Mouse (Mus musculus) adrenal gland, postnatal 14 days (tissue): ENCODE data around the gene Wapl. TPM values are rescaled to one million over a fixed set of nuclear protein-coding genes. Genes with fewer than 3 reads are reported as not detected.

Experiments
- DNase-seq: peaks from one replicate; pipeline ENCODE4 v3.0.0; 2021; ENCODE audit warnings: mixed read lengths
- total RNA-seq: library from RNA; stranded (reverse); gene quantifications from 2 replicates; pipeline ENCODE4 v1.2.3, GENCODE M21; 2021

The Wapl gene
- total RNA-seq, 1 experiment from 2014 or later: 79.8 TPM

- no peak for DNase-seq
Observed at GRCm38 (mm10) chr14:34773681-34774080, 100.0 kb downstream of the Wapl start.

- DNase-seq: no peak
Observed at GRCm38 (mm10) chr14:34774231-34774630, 100.5 kb downstream of the Wapl start.

- no peak for DNase-seq
Observed at GRCm38 (mm10) chr14:34776719-34777385, 103.1 kb downstream of the Wapl start.

GRCm38 (mm10) chr14:34777810-34778209 is 104.1 kb downstream of the Wapl start:
- DNase-seq: peak; percentile 56

GRCm38 (mm10) chr14:34778760-34779159 is 105.0 kb downstream of the Wapl start:
- DNase-seq: no peak

- no peak for DNase-seq
Observed at GRCm38 (mm10) chr14:34793406-34794037, 119.8 kb downstream of the Wapl start.

Other genes starting within 250 kb of the Wapl start
- 53.5 and 53.7 TPM in 2 replicates for gene Bmpr1a, start 170.6 kb upstream of the Wapl start, total RNA-seq
- gene 9230112D13Rik, start 151.1 kb upstream of the Wapl start, total RNA-seq: not detected in 2 replicates
- gene Ldb3, start 85.2 kb upstream of the Wapl start, total RNA-seq: 0.44 and 1.2 TPM in 2 replicates
- not detected in 2 replicates for gene Opn4, start 73.8 kb upstream of the Wapl start, total RNA-seq
- 0.41 and 0.45 TPM in 2 replicates for gene Grid1, start 146.2 kb downstream of the Wapl start, total RNA-seq